Mouse (Mus musculus) CD4-positive naive resting alpha-beta T cell, adult 57 days (primary cell): ENCODE measurements around the gene Pnpla6. TPM values are rescaled to one million over a fixed set of nuclear protein-coding genes. Genes with fewer than 3 reads are reported as not detected.

Experiments used
- total RNA-seq: library from RNA; stranded (reverse); gene quantifications from one replicate; pipeline ENCODE4 v1.2.4, GENCODE M21; 2023

Gene Pnpla6
- 52.8 TPM for total RNA-seq

GRCm38 (mm10) chr8:3515260-3515671 lies at the start of gene Pnpla6:
Gene Pnpla6 (plus strand): TSS chr8:3515384.

GRCm38 (mm10) chr8:3467006-3467885 lies 47.9 kb upstream of the Pnpla6 start, which contains the start of gene Pex11g:
Gene Pex11g (minus strand): TSS chr8:3467680.

GRCm38 (mm10) chr8:3470562-3470961 lies 44.6 kb upstream of the Pnpla6 start, which contains the start of gene Tex45:
Gene Tex45 (plus strand): TSS chr8:3470862.

GRCm38 (mm10) chr8:3492901-3493844 lies 22.0 kb upstream of the Pnpla6 start, which contains the start of gene Zfp358:
Gene Zfp358 (plus strand): TSS chr8:3493138.

GRCm38 (mm10) chr8:3500235-3501090 lies 14.7 kb upstream of the Pnpla6 start, which contains the start of gene Mcoln1:
Gene Mcoln1 (plus strand): TSS chr8:3500457.

GRCm38 (mm10) chr8:3567641-3568371 lies 52.6 kb downstream of the Pnpla6 start, which contains the start of gene C330021F23Rik:
Gene C330021F23Rik (plus strand): TSS chr8:3567990.

GRCm38 (mm10) chr8:3586993-3587390 lies 71.8 kb downstream of the Pnpla6 start, which contains the start of gene Camsap3:
Gene Camsap3 (plus strand): TSS chr8:3587293.

Other genes with a start within 250 kb of the Pnpla6 start
- 54.6 TPM for gene Insr, start 235.8 kb upstream of the Pnpla6 start, total RNA-seq
- gene A430078G23Rik, start 162.0 kb upstream of the Pnpla6 start, total RNA-seq = 290 TPM
- 296 TPM for gene Arhgef18, start 122.4 kb upstream of the Pnpla6 start, total RNA-seq
- gene Pex11g, start 47.7 kb upstream of the Pnpla6 start, total RNA-seq = 0.65 TPM
- gene Tex45, start 44.5 kb upstream of the Pnpla6 start, total RNA-seq = 5.4 TPM
- gene Zfp358, start 22.2 kb upstream of the Pnpla6 start, total RNA-seq = 6.4 TPM
- 81.8 TPM for gene Mcoln1, start 14.9 kb upstream of the Pnpla6 start, total RNA-seq
- gene C330021F23Rik, start 52.6 kb downstream of the Pnpla6 start, total RNA-seq = not detected
- gene Camsap3, start 71.9 kb downstream of the Pnpla6 start, total RNA-seq = not detected
- gene Xab2, start 105.9 kb downstream of the Pnpla6 start, total RNA-seq = 91.9 TPM
- gene Pet100, start 106.2 kb downstream of the Pnpla6 start, total RNA-seq = 50.7 TPM
- gene Pcp2, start 110.2 kb downstream of the Pnpla6 start, total RNA-seq = not detected
- 199 TPM for gene Stxbp2, start 115.6 kb downstream of the Pnpla6 start, total RNA-seq
- not detected for gene Retn, start 140.4 kb downstream of the Pnpla6 start, total RNA-seq
- 0.53 TPM for gene Mcemp1, start 150.4 kb downstream of the Pnpla6 start, total RNA-seq
- gene Fcor, start 157.0 kb downstream of the Pnpla6 start, total RNA-seq = not detected
- gene Trappc5, start 160.9 kb downstream of the Pnpla6 start, total RNA-seq = 13.7 TPM
- gene Fcer2a, start 178.8 kb downstream of the Pnpla6 start, total RNA-seq = 15.8 TPM
- not detected for gene Clec4g, start 205.3 kb downstream of the Pnpla6 start, total RNA-seq
- 0.68 TPM for gene Cd209a, start 233.6 kb downstream of the Pnpla6 start, total RNA-seq